Mouse (Mus musculus) olfactory bulb, adult 2 months (tissue): ENCODE results near the gene Nubpl.

ENCODE experiments used
- CTCF ChIP-seq: fragments of 200-500 bp; IDR thresholded peaks from 2 replicates; pipeline ENCODE4 v1.5.1; 2012; ENCODE audit warnings: low read depth, mild to moderate bottlenecking, low read length, moderate library complexity; ENCODE audit not compliant: insufficient read depth
- POLR2A ChIP-seq: fragments of 200-500 bp; IDR thresholded peaks from 2 replicates; pipeline ENCODE4 v1.6.1; 2012; ENCODE audit warnings: mild to moderate bottlenecking, low read depth, low read length, moderate library complexity; ENCODE audit not compliant: insufficient read depth

- TF ChIP-seq CTCF (no peak), POLR2A (no peak)
Observed at GRCm38 (mm10) chr12:52049324-52049723, 48.2 kb upstream of the Nubpl start.
